Mouse (Mus musculus) liver, embryonic 12.5 days (tissue): ENCODE data around the gene 4933407L21Rik. TPM values are rescaled to one million over a fixed set of nuclear protein-coding genes. Genes with fewer than 3 reads are reported as not detected.

Experiments
- ATAC-seq: fragments of 200-750 bp; cut with Nextera tagmentation; 2 replicates; pipeline ENCODE4 v1.8.0; 2017; ENCODE audit warnings: moderate number of reproducible peaks, mild to moderate bottlenecking, moderate library complexity
- H3K27ac ChIP-seq: fragments of 300-500 bp; sonication (generic); 2 replicates; pipeline ENCODE4 v1.5.1; 2016; ENCODE audit warnings: mild to moderate bottlenecking
- H3K27me3 ChIP-seq: fragments of 300-500 bp; sonication (generic); replicated peaks from 2 replicates; pipeline ENCODE4 v1.6.1; 2016; ENCODE audit warnings: mild to moderate bottlenecking, moderate library complexity
- H3K36me3 ChIP-seq: fragments of 300-500 bp; sonication (generic); 2 replicates; pipeline ENCODE4 v1.6.1; 2016; ENCODE audit warnings: mild to moderate bottlenecking, moderate library complexity
- H3K4me1 ChIP-seq: fragments of 300-500 bp; sonication (generic); 2 replicates; pipeline ENCODE4 v1.6.1; 2016
- H3K4me2 ChIP-seq: fragments of 300-500 bp; sonication (generic); 2 replicates; pipeline ENCODE4 v1.6.1; 2016; ENCODE audit warnings: mild to moderate bottlenecking, moderate library complexity
- H3K4me3 ChIP-seq: fragments of 300-500 bp; sonication (generic); 2 replicates; pipeline ENCODE4 v1.5.1; 2016; ENCODE audit warnings: mild to moderate bottlenecking, moderate library complexity
- H3K9ac ChIP-seq: fragments of 300-500 bp; sonication (generic); 2 replicates; pipeline ENCODE4 v1.6.1; 2016; ENCODE audit warnings: mild to moderate bottlenecking, moderate library complexity
- H3K9me3 ChIP-seq: fragments of 300-500 bp; sonication (generic); replicated peaks from 2 replicates; pipeline ENCODE4 v1.6.1; 2016; ENCODE audit warnings: mild to moderate bottlenecking, moderate library complexity
- WGBS: fragments of 180-500 bp; shearing (Covaris S2); methylation state at CpG from one replicate; pipeline ENCODE4 v1.1.7; 2016; ENCODE audit not compliant: insufficient replicate concordance; 5-methylcytosine and 5-hydroxymethylcytosine counted together
- polyA plus RNA-seq: library from polyadenylated mRNA; unstranded; fragments of >200 nt; fragmentation: Nextera tagmentation; extraction: Ambion mirVana; gene quantifications from 2 replicates; pipeline ENCODE4 v1.2.1, GENCODE M21; 2016

The 4933407L21Rik gene
- polyA plus RNA-seq, 1 experiment from 2014 or later = not detected

- no peaks in the 10 kb centered on the region for H3K4me1 ChIP-seq
- no peak overlapping the region for H3K27ac ChIP-seq
- no peaks in the 10 kb centered on the region for H3K9me3 ChIP-seq
- no peaks in the 10 kb centered on the region for H3K27me3 ChIP-seq
- no peak overlapping the region for H3K9ac ChIP-seq
- WGBS = 63% methylated on average over 7 of the region's 7 CpGs
- H3K4me2 ChIP-seq = no peak overlapping the region
- no peaks in the 10 kb centered on the region for H3K36me3 ChIP-seq
- ATAC-seq = no peak
- no peak overlapping the region for H3K4me3 ChIP-seq
Observed at GRCm38 (mm10) chr1:85922127-85922864, 6.0 kb upstream of the 4933407L21Rik start.

GRCm38 (mm10) chr1:85922865-85923211 is 5.4 kb upstream of the 4933407L21Rik start:
- 50% methylated on average over 5 of the region's 5 CpGs for WGBS
- no peak overlapping the region for H3K27ac ChIP-seq
- no peak overlapping the region for H3K4me2 ChIP-seq
- no peaks in the 10 kb centered on the region for H3K36me3 ChIP-seq
- no peak overlapping the region for H3K4me3 ChIP-seq
- no peaks in the 10 kb centered on the region for H3K27me3 ChIP-seq
- H3K4me1 ChIP-seq = no peaks in the 10 kb centered on the region
- ATAC-seq = peak; percentile 24; the same call in 1 of the 2 replicates
- no peaks in the 10 kb centered on the region for H3K9me3 ChIP-seq
- H3K9ac ChIP-seq = no peak overlapping the region

DNA sequence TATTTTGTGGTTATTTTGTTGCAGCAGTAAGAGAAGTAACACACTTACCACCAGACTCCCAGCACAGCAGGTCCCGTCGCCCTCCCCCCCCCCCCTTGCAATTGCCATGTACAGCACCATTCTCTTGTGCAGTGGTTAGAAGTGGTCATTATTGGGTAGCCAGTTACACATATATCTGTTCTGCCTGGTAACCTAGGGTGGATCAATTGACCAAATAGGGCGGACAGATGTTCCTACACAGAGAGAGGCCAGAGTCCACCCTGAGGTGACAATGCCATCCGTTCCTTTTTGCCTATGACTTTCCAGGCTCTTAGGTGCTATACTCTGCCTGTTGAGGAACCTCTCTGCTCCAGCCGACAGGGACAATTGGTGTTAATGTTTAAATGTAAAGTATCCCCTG is 3.1 kb upstream of the 4933407L21Rik start:
- Histone ChIP-seq H3K4me1 (no peaks in the 10 kb centered on the region), H3K36me3 (no peaks in the 10 kb centered on the region), H3K4me3 (no peak overlapping the region), H3K9ac (no peak overlapping the region), H3K4me2 (no peak overlapping the region), H3K9me3 (no peaks in the 10 kb centered on the region), H3K27me3 (no peaks in the 10 kb centered on the region), H3K27ac (no peak overlapping the region)
- 57% methylated on average over 5 of the region's 5 CpGs for WGBS
- ATAC-seq = peak; percentile 47

GRCm38 (mm10) chr1:85928688-85929065 is 394 bp downstream of the 4933407L21Rik start:
- H3K4me1 ChIP-seq = peaks cover under 1% of the 10 kb centered on the region; the same call in 1 of the 2 replicates
- H3K27ac ChIP-seq = no peak overlapping the region
- WGBS = 53% methylated on average over 4 of the region's 4 CpGs
- H3K4me3 ChIP-seq = no peak overlapping the region
- H3K4me2 ChIP-seq = no peak overlapping the region
- no peaks in the 10 kb centered on the region for H3K27me3 ChIP-seq
- no peaks in the 10 kb centered on the region for H3K36me3 ChIP-seq
- no peak for ATAC-seq
- H3K9ac ChIP-seq = no peak overlapping the region
- H3K9me3 ChIP-seq = no peaks in the 10 kb centered on the region

DNA sequence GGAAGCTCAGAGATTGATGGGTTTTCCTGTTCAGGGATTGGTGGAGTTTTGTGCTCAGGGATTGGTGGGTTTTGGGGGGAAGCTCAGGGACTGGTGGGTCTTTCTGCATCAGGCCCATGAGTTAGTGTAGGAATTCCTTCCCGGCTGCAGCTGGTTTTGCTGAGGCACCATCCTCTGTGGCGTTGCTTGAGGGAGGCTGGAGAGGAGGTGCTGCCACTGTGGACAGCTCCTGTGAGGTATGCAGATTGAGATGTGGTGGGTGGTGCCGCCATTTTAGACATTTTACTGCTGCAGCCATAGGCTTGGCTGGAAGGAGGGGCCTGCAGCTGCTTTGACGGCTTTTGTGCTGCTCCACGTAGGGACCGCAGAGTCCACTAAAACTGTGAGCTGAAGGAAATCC is 1.1 kb downstream of the 4933407L21Rik start:
- no peak overlapping the region for H3K4me2 ChIP-seq
- H3K9ac ChIP-seq = no peak overlapping the region
- H3K9me3 ChIP-seq = no peaks in the 10 kb centered on the region
- peaks cover 7% of the 10 kb centered on the region; the same call in 1 of the 2 replicates for H3K4me1 ChIP-seq
- H3K27ac ChIP-seq = no peak overlapping the region
- no peak overlapping the region for H3K4me3 ChIP-seq
- H3K27me3 ChIP-seq = no peaks in the 10 kb centered on the region
- WGBS = 76% methylated on average over 6 of the region's 6 CpGs
- no peak for ATAC-seq
- no peaks in the 10 kb centered on the region for H3K36me3 ChIP-seq

DNA sequence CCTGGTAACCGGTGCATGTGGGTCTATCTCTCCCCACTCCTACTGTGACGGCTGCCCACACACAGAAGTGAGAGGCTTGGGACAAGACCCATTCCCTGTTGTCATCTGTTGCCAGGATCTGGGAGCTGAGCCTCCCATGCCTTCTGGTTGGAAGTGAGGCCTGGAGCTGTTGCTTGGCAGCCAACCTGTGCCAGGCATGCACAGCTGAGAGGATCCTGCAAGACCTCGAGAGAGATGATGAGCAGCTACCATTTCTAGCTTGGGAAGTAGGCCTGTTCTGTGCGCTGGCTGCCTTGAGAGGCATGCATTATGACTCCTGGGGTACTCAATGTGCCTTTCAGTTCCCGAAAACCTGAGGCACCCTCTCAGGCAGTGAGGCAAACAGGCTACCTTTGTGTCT is 2.9 kb downstream of the 4933407L21Rik start:
- H3K4me1 ChIP-seq = peaks cover 7% of the 10 kb centered on the region; the same call in 1 of the 2 replicates
- H3K4me3 ChIP-seq = no peak overlapping the region
- H3K27me3 ChIP-seq = peaks cover 2% of the 10 kb centered on the region
- ATAC-seq = no peak
- no peaks in the 10 kb centered on the region for H3K9me3 ChIP-seq
- H3K4me2 ChIP-seq = no peak overlapping the region
- no peak overlapping the region for H3K9ac ChIP-seq
- WGBS = 55% methylated on average over 5 of the region's 5 CpGs
- no peaks in the 10 kb centered on the region for H3K36me3 ChIP-seq
- no peak overlapping the region for H3K27ac ChIP-seq

GRCm38 (mm10) chr1:85933226-85933625 is 4.9 kb downstream of the 4933407L21Rik start:
- Histone ChIP-seq H3K4me3 (no peak overlapping the region), H3K4me2 (peak overlapping the region; percentile 23; the same call in 1 of the 2 replicates), H3K4me1 (peaks cover 7% of the 10 kb centered on the region; the same call in 1 of the 2 replicates), H3K27me3 (peaks cover 2% of the 10 kb centered on the region), H3K36me3 (no peaks in the 10 kb centered on the region), H3K9ac (no peak overlapping the region), H3K27ac (peak overlapping the region; percentile 61; the same call in 1 of the 2 replicates), H3K9me3 (no peaks in the 10 kb centered on the region)
- ATAC-seq = peak; percentile 38; the same call in 1 of the 2 replicates
- 38% methylated on average over 7 of the region's 7 CpGs for WGBS

DNA sequence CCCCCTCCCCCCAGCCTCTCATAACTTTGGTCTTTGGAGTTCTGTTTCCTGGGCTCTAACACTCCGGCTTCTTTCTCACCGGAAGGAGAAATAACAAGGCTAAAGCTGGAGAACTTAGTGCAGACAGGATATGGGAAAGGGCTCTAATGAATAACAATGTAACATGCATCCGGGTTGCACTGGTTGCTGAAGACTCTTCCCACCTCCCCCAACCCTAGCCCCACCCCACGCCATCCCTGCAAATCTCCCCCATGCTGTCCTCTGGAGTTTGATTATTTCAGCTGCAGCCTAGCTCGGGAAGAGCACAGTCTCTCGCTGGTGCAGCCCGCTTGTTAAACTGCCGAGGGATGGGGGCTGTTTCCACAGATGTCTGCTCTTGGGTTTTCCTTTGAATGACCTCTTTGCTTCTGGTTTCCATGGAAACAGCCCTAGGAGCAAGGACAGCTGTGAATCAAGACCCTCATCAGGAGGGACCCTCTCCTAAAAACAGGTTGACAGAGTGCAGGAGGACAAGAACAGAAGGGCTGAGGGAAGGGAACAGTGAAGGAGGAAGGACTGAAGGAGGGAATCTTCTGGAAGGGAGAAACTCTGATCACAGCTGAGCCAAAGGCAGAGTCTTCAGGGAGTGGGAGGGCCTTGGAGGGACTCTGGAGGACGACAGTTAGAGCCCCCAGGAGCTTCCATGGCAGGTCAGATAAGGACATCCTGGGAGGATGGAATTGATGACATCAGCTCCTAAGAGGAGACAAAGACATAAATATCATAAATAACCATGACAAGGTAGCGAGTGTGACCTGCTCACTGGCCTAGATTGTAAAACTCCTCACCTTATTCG is 5.6 kb downstream of the 4933407L21Rik start:
- Histone ChIP-seq H3K36me3 (no peaks in the 10 kb centered on the region), H3K27ac (peak overlapping the region; percentile 61; the same call in 1 of the 2 replicates), H3K4me3 (no peak overlapping the region), H3K9me3 (no peaks in the 10 kb centered on the region), H3K4me1 (peaks cover 7% of the 10 kb centered on the region; the same call in 1 of the 2 replicates), H3K9ac (no peak overlapping the region), H3K4me2 (0 out of 2 replicates have a peak overlapping the region, but pooled peaks have one; percentile 23), H3K27me3 (peaks cover 2% of the 10 kb centered on the region)
- WGBS = 14% methylated on average over 11 of the region's 11 CpGs
- ATAC-seq = peak; percentile 33; the same call in 1 of the 2 replicates

DNA sequence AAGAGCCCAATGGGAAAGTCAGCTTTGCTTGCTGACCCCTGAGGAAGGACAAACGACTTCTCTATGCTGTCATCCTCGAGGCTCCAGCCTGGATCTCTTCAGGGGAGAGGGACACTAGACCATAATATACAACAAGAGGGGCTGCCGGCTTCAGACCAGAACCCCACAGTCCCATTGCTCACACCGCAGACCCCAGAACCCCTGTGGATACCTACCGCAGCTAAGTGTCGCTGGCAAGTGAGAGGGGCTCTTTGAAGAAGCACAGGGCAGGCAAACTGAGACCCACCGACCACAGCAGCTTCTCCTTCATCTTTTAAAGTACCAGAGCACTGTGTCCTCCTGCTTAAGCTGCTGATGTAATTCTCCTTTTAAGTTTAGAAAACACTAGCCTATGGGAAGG is 6.3 kb downstream of the 4933407L21Rik start:
- no peak overlapping the region for H3K27ac ChIP-seq
- ATAC-seq = no peak
- H3K9ac ChIP-seq = no peak overlapping the region

GRCm38 (mm10) chr1:85935148-85935852 is 7.0 kb downstream of the 4933407L21Rik start:
- Histone ChIP-seq H3K27ac (no peak overlapping the region), H3K9ac (no peak overlapping the region), H3K36me3 (no peaks in the 10 kb centered on the region), H3K4me2 (no peak overlapping the region), H3K9me3 (no peaks in the 10 kb centered on the region), H3K27me3 (peaks cover 2% of the 10 kb centered on the region), H3K4me1 (peaks cover 7% of the 10 kb centered on the region; the same call in 1 of the 2 replicates), H3K4me3 (no peak overlapping the region)
- no peak for ATAC-seq
- 27% methylated on average over 8 of the region's 8 CpGs for WGBS

More for the DNA sequence above, 6.3 kb downstream of the 4933407L21Rik start:
- Histone ChIP-seq H3K4me2 (no peak overlapping the region), H3K4me3 (no peak overlapping the region), H3K4me1 (peaks cover 7% of the 10 kb centered on the region; the same call in 1 of the 2 replicates), H3K36me3 (no peaks in the 10 kb centered on the region), H3K9me3 (no peaks in the 10 kb centered on the region), H3K27me3 (peaks cover 2% of the 10 kb centered on the region)
- 18% methylated on average over 7 of the region's 7 CpGs for WGBS

- no peak overlapping the region for H3K4me3 ChIP-seq
- no peak overlapping the region for H3K27ac ChIP-seq
- 73% methylated on average over 6 of the region's 6 CpGs for WGBS
- peaks cover 7% of the 10 kb centered on the region; the same call in 1 of the 2 replicates for H3K4me1 ChIP-seq
- H3K9me3 ChIP-seq = no peaks in the 10 kb centered on the region
- no peak for ATAC-seq
- H3K4me2 ChIP-seq = no peak overlapping the region
- no peaks in the 10 kb centered on the region for H3K36me3 ChIP-seq
- H3K9ac ChIP-seq = no peak overlapping the region
- peaks cover 2% of the 10 kb centered on the region for H3K27me3 ChIP-seq
Observed at GRCm38 (mm10) chr1:85936265-85936664, 8.0 kb downstream of the 4933407L21Rik start.
